Mouse (Mus musculus): ENCODE measurements around the gene Mrpl28.

GRCm38 (mm10) chr17:26125226-26125625, 1.9 kb downstream of the Mrpl28 start:
- TF ChIP-seq CTCF (IDR thresholded peaks at IDR 0.05; ENCODE audit: control insufficient read depth, insufficient read depth, insufficient read length) (no peak), USF1 (IDR thresholded peaks at IDR 0.05; ENCODE audit: low read depth) (no peak), CEBPB (IDR thresholded peaks at IDR 0.05; ENCODE audit: low read depth) (no peak), MYOG (IDR thresholded peaks at IDR 0.05; ENCODE audit: control insufficient read depth, extremely low read depth, insufficient read length) (no peak), MAX (IDR thresholded peaks at IDR 0.05) (no peak), FOSL1 (IDR thresholded peaks at IDR 0.05; ENCODE audit: insufficient read depth, low read length, poor library complexity, severe bottlenecking) (no peak)
